Mouse (Mus musculus) C2C12 (cell line): ENCODE data around the gene Trim72. TPM values are rescaled to one million over a fixed set of nuclear protein-coding genes. Genes with fewer than 3 reads are reported as not detected.

Experiments
- H3K27me3 ChIP-seq: one replicate; pipeline ENCODE4 v1.6.1; 2011; ENCODE audit not compliant: control insufficient read depth, insufficient read depth, insufficient read length
- H3K36me3 ChIP-seq: one replicate; pipeline ENCODE4 v1.6.1; 2011; ENCODE audit not compliant: control insufficient read depth, insufficient read depth
- H3K4me3 ChIP-seq: one replicate; pipeline ENCODE4 v1.5.1; 2011; ENCODE audit warnings: mild to moderate bottlenecking, control low read depth; ENCODE audit not compliant: poor library complexity, insufficient read depth, severe bottlenecking
- H3K79me2 ChIP-seq: one replicate; pipeline ENCODE4 v1.6.1; 2011; ENCODE audit not compliant: control insufficient read depth, insufficient read depth
- H3K79me3 ChIP-seq: one replicate; pipeline ENCODE4 v1.6.1; 2011; ENCODE audit warnings: low read depth, control low read depth
- H3ac ChIP-seq: one replicate; pipeline ENCODE3; 2011; ENCODE audit warnings: low read depth; ENCODE audit not compliant: control insufficient read depth, insufficient read length
- CEBPB ChIP-seq: IDR thresholded peaks from one replicate; pipeline ENCODE4 v1.6.1; 2011; ENCODE audit warnings: low read depth, mild to moderate bottlenecking, control low read depth, moderate library complexity
- CTCF ChIP-seq: IDR thresholded peaks from one replicate; pipeline ENCODE4 v1.5.1; 2011; ENCODE audit not compliant: control insufficient read depth, insufficient read depth, insufficient read length
- FOSL1 ChIP-seq: IDR thresholded peaks from one replicate; pipeline ENCODE4 v1.8.0; 2011; ENCODE audit warnings: mild to moderate bottlenecking, low read length; ENCODE audit not compliant: poor library complexity, insufficient read depth, severe bottlenecking
- MAX ChIP-seq: IDR thresholded peaks from one replicate; pipeline ENCODE4 v1.6.1; 2011; ENCODE audit warnings: mild to moderate bottlenecking, control low read depth
- MYOD1 ChIP-seq: IDR thresholded peaks from one replicate; pipeline ENCODE4 v1.6.1; 2011; ENCODE audit warnings: low read depth; ENCODE audit not compliant: control insufficient read depth, insufficient read length
- MYOG ChIP-seq: IDR thresholded peaks from one replicate; pipeline ENCODE4 v1.6.1; 2011; ENCODE audit not compliant: control insufficient read depth, insufficient read length; ENCODE audit errors: extremely low read depth
- USF1 ChIP-seq: IDR thresholded peaks from one replicate; pipeline ENCODE4 v1.6.1; 2011; ENCODE audit warnings: low read depth, mild to moderate bottlenecking, control low read depth, moderate library complexity
- polyA plus RNA-seq: library from polyadenylated mRNA; unstranded; fragments of >200 nt; fragmentation: generic; extraction: Trizol; gene quantifications from one replicate; pipeline ENCODE4 v1.2.1, GENCODE M21; 2012; ENCODE audit warnings: missing spikeins

Gene Trim72
- polyA plus RNA-seq, 1 experiment = 0.83 TPM

DNA sequence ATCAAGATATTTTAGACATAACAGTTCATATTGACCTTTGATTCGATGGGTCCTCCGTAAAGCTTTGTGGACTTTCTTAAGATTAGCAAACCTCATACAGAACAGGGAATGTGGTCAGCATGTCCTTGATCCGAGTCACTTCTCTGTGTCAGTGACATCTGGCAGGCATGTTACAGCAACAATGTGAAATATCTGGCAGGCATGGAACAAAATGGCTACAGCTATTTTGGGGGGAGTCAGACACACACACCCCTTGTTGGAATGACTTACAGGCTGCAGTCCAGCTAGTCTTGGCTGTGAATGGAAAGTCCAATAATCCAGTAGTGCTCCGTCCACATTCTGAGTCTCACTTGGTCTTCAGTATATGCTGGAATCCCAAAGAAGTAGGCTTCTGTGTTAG lies 19.8 kb downstream of the Trim72 start:
- no peak overlapping the region for H3ac ChIP-seq
- no peaks in the 10 kb centered on the region for H3K27me3 ChIP-seq

GRCm38 (mm10) chr7:128024364-128024763 lies 20.6 kb downstream of the Trim72 start:
- no peaks in the 10 kb centered on the region for H3K79me3 ChIP-seq
- TF ChIP-seq CTCF (no peak), USF1 (no peak), FOSL1 (no peak), MYOD1 (no peak), MAX (no peak), CEBPB (no peak), MYOG (no peak)
- no peak overlapping the region for H3K4me3 ChIP-seq
- H3K27me3 ChIP-seq = no peaks in the 10 kb centered on the region
- H3ac ChIP-seq = no peak overlapping the region
- no peaks in the 10 kb centered on the region for H3K79me2 ChIP-seq
- H3K36me3 ChIP-seq = no peaks in the 10 kb centered on the region

More for the DNA sequence above, 19.8 kb downstream of the Trim72 start:
- no peaks in the 10 kb centered on the region for H3K79me3 ChIP-seq
- H3K79me2 ChIP-seq = no peaks in the 10 kb centered on the region
- TF ChIP-seq MYOG (no peak), FOSL1 (no peak), CEBPB (no peak), MYOD1 (no peak), USF1 (no peak), MAX (no peak), CTCF (no peak)
- H3K36me3 ChIP-seq = no peaks in the 10 kb centered on the region
- no peak overlapping the region for H3K4me3 ChIP-seq

DNA sequence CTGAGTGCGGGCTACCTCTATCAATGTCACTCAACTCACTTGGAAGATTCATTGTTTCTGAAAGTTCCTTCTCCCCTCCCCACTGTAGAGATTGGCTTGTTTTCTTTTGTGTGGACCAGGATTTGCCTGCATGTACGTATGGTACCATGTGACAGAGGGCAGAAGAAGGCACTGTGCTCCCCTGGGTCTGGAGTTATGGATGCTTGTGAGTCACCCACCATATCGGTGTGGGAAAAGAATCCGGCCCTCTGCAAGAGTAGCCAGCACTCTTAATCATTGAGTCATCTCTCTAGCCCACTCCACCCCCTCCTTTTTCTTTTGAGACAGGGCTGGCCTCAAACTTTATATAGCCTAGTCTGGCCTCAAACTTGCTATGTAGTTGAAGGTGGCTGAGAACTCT lies 21.2 kb downstream of the Trim72 start:
- Histone ChIP-seq H3K36me3 (no peaks in the 10 kb centered on the region), H3K27me3 (no peaks in the 10 kb centered on the region), H3K4me3 (no peak overlapping the region), H3ac (no peak overlapping the region), H3K79me3 (no peaks in the 10 kb centered on the region), H3K79me2 (no peaks in the 10 kb centered on the region)
- peak; percentile 65 for TF ChIP-seq USF1
- no peak for TF ChIP-seq MYOG

DNA sequence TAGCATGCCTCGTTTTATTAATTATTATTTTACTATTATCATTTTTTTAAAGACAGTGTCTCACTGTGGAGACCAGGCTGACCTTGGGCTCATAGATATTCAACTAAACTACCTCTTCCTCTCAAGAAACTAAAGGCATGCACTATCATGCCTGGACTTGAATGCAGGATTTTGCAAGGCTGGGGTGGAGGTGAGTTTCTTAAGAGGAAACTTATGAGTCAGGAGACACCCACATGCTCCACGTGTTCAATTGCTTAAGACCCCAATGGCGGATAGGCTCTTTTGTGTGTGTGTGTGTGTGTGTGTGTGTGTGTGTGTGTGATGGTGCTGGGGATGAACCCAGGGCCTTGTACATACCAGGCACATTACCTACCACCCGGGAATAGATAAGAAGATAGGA lies 21.6 kb downstream of the Trim72 start:
- Histone ChIP-seq H3K79me2 (no peaks in the 10 kb centered on the region), H3K27me3 (no peaks in the 10 kb centered on the region), H3K36me3 (no peaks in the 10 kb centered on the region), H3K79me3 (no peaks in the 10 kb centered on the region), H3K4me3 (no peak overlapping the region), H3ac (no peak overlapping the region)
- TF ChIP-seq USF1 = peak; percentile 42
- TF ChIP-seq MAX = no peak
- no peak for TF ChIP-seq CEBPB
- no peak for TF ChIP-seq CTCF

GRCm38 (mm10) chr7:128031403-128031976 lies 27.7 kb downstream of the Trim72 start:
- Histone ChIP-seq H3ac (no peak overlapping the region), H3K36me3 (no peaks in the 10 kb centered on the region)

DNA sequence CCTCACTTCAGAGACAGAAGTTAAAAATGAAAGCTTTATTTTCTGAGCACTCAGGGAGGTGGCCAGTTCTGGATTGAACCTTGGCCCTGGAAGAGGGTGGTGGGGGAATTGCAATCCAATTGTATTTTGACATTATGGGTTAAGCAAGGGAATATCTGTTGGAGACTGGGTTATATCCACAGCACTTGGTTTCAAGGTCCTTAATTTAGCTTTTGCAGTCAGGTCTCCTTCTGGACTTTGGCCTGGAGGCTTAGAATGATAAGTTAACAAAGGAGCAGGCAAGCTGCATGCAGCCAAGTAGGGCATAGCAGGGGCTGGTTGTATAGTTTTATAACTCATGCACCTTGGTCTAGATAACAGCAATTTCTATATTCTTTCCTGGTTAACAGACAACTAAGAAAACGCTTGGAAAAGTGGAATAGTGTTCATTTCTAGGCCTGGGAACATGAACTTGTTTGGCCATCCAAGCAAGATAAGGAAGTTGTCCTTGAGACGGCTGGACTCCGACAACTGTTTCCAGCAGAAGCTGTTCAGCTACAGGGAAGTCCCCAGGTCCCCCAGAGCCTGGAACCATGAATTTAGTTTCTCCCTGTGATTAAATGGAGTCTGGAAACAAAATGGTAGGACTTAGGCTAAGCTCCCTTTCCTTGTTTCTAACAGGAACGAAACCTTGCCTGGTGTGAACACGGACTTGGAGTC lies 28.7 kb downstream of the Trim72 start:
- H3K27me3 ChIP-seq = peaks cover 3% of the 10 kb centered on the region
- H3K36me3 ChIP-seq = no peaks in the 10 kb centered on the region
- H3K79me3 ChIP-seq = no peaks in the 10 kb centered on the region
- no peak overlapping the region for H3ac ChIP-seq
- H3K79me2 ChIP-seq = no peaks in the 10 kb centered on the region
- H3K4me3 ChIP-seq = no peak overlapping the region
- no peak for TF ChIP-seq CEBPB
- no peak for TF ChIP-seq USF1
- TF ChIP-seq MYOD1 = no peak
- no peak for TF ChIP-seq MAX
- TF ChIP-seq FOSL1 = no peak
- TF ChIP-seq CTCF = no peak
- no peak for TF ChIP-seq MYOG

More at GRCm38 (mm10) chr7:128031403-128031976, 27.7 kb downstream of the Trim72 start:
- no peaks in the 10 kb centered on the region for H3K27me3 ChIP-seq
- no peaks in the 10 kb centered on the region for H3K79me2 ChIP-seq
- no peak overlapping the region for H3K4me3 ChIP-seq
- no peak for TF ChIP-seq FOSL1
- no peaks in the 10 kb centered on the region for H3K79me3 ChIP-seq
